Mouse (Mus musculus): ENCODE results near the gene Wdr1. TPM values are rescaled to one million over a fixed set of nuclear protein-coding genes. Genes with fewer than 3 reads are reported as not detected.
A peak's percentile ranks its signal among the peaks of the same experiment; 100 is the strongest.
"Not testable (repeated sequence)": the region's sequence is repeated elsewhere in the genome, so short reads cannot be mapped to it uniquely, and the experiment has no call there.

Gene Wdr1
- 100 to 1,000 TPM; 137 to 146 TPM for total RNA-seq (2021)
- long read RNA-seq, experiment 1, transcript Wdr1-201 (15 exons, 3,089 nt), result major isoform, 445 of 478 reads
- long read RNA-seq, experiment 1, partial matches to known transcripts, result 16 of 478 reads
- long read RNA-seq, experiment 1, other reads (novel, unspliced or antisense), result 13 of 478 reads
- long read RNA-seq, experiment 2, transcript Wdr1-201 (15 exons, 3,089 nt), result major isoform, 339 of 383 reads
- long read RNA-seq, experiment 2, partial matches to known transcripts, result 27 of 383 reads
- long read RNA-seq, experiment 2, other reads (novel, unspliced or antisense), result 11 of 383 reads

DNA sequence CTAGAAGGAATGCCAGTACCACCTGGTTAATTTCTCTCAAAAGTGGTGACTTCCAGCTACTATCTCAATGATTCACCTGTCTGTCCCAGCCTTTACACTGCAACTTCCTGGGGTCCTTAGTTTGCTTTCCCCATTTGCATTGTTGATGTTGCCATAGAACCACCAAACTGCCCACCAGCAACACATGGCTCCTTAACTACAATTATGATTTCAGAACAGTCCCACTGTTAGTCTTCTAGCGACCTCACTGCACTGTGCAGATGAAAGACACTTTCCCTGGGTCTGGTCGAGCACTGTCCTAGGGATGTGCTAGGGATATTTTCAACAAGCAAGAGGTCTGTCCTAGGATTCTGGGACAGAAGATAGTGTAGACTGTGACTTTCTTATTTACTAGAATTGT is at the start of gene Wdr1:
Gene Wdr1, minus strand, starts transcription at position 101 of the 400 bp plus-strand sequence.
- DNase-seq, result no peak

DNA sequence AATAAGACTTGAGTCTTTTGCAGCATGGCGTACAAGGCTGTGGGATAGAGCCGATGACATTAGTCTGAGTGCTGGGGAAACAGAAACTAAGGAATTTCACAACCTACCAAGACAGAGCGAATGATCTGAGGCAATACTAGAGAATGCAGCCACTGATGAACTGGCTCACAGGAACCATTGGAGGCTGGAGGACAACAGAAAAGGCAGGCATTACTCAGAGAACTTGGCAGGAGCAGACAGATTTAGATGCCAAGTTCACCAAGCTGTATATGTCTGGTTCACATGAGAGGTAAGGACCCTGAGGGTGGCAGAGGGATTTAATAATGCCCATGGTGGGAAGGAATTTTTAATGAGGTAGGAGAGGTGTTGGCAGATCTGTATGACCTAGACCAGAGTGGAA is 48.1 kb upstream of the Wdr1 start:
- DNase-seq, result no peak

DNA sequence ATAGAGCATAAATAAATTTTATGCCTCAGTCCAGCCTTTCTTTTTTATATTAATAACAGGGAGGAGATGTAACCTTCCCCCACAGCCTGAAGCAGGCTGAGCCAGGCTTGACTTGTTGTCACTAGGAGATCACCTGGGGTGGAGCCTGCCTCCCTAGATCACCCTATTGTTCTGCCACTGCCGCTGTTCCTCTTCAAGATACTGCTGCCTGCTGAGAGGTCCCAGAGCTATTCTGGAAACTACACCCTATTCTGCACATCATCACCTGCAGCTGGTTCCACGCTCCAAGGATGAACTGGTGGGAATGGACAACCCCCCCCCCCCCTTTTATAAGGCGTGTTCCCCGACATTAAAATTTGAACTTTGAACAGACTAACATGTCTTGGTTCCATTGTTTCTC is 45.2 kb upstream of the Wdr1 start:
- not testable (repeated sequence) for DNase-seq

DNA sequence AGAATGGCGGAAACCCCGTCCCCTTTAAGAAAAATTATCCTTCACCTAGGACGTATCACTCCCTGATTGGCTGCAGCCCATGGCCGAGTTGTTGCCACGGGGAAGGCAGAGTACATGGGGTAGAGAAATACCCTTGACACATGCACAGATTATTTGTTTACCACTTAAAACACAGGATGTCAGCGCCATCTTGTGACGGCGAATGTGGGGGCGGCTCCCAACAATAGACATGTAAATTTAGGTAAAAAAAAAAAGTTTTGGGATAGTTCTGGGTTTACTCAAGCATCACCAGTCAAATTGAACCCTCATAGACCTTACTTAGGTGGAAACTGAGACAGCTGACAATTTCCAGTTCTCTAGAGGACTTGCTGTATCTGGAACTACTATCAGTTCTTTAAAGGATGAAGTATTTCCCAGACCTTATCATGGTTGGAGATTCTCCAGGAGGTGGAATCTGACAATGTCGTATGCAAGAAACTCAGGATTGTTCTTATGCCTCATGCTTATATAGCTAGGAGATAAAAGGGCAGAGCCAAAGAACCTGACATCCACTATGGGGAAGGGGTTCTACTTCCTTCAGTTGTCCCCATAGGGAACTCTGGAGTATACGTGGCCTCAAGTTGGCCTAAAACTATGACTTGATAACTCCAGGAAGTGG is 35.8 kb upstream of the Wdr1 start:
- no peak for DNase-seq

DNA sequence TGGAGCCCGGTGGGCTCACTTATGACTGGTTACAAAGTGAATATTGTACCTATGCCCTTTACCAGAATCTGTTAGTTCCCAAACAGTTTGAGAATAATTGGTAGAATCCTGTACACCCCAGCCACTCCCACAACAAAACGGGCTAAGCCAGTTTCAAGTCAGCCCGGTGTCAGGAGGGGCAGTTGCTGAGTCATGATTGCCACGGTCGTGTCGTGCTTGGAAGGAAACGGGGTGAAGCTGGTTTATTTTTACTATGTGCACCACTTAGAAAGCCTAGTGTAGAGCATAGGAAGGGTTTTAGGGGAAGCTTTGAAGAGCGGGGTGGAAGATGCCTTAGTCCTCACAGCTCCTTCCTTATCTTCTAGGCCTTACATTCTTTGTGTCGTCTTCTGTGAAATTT is 25.9 kb upstream of the Wdr1 start:
- DNase-seq, result no peak

DNA sequence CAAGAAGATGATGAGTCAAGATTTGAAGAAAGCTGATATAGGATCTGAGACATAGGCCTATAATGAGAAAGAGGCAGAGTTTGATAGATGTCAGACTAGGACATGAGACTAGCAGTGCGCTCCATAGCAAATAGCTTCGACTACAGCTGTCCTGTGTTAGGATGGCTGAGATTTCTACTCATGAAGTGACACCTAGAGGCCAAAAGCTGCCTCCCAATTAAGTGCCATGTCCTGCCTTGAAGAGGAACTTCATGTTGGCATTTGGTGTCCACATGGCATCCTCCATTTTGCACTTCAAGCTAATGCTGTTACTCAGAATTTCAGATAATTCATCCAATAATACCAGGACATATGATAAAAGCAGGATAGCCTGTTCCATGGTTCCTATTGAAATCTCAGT is 22.4 kb upstream of the Wdr1 start:
- no peak for DNase-seq

DNA sequence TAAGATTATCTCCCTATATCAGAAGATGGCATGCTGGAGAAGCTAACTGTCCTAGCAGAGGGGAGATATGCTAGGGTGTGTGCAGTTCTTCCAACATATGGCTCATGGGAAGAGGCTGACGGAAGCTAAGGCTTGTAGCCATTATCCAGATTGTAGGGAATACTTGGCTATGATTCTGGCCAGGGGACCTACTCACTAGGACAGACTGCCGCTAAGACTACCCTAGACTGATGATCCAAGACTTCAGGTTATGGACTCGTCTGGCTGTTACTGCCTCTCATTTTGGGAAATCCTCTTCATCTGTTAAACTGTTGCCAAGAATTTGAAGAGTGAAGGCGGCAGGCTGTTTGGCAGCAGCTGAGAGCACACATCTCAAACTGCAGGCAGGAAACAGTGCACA is 20.0 kb upstream of the Wdr1 start:
- no peak for DNase-seq

DNA sequence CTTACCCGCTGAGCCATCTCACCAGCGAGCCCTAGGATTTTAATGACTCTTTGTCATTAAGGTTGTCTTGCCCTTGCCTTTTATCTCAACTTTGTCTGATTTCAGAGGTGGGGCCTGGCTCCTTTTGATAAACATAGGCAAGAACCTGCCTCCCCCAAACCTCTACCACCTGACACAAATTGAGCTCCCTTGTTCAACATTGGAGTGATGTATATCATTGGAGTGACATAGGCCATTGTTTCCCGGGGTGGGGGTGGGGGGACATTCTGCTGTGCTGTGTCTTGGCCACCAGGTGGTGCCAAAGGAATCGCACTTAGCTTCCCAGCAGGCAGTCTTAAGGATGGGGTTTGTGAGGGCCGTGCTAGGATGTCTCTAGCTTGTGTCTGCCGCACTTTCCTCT is 17.7 kb upstream of the Wdr1 start:
- DNase-seq, result peak; percentile 28

DNA sequence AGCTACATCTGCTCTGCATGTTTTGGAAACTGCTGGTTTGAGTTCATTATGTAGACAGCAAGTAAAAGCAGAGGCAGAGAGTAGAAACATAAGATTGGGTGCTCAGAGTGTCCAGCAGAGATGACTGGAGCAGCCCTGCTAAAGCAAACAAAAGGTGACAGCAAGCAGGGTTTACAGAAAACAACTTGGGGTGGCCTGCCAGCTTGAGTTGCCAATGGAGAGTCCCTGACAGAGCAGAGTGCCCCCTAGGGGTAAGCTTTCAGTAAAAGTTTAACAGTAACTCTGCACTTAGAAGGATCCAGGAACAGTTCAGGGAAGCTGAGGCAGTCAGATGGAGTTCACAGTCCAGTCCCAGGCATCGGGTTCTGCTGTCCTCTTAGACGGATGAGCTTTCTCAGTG is 7.9 kb upstream of the Wdr1 start:
- no peak for DNase-seq

DNA sequence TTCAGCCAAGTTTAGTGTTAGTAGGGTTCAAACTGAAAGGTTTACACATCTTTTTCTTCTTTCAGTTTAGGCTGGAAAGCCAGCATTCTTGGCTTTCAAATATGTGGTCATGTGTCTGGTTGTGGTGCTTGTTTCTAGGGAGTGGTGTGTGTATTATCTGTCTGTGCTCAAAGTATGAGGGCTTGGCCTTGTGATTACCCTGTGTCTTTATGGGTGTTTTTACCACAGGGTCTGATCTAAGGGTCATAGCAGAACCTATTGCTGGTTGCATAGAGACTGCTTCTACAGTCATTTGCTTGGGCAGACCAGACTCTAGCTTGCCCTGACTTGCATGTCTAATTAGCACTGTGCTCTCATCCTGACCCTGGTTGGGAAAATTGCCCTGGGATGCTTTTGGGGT is 5.6 kb upstream of the Wdr1 start:
- no peak for DNase-seq

DNA sequence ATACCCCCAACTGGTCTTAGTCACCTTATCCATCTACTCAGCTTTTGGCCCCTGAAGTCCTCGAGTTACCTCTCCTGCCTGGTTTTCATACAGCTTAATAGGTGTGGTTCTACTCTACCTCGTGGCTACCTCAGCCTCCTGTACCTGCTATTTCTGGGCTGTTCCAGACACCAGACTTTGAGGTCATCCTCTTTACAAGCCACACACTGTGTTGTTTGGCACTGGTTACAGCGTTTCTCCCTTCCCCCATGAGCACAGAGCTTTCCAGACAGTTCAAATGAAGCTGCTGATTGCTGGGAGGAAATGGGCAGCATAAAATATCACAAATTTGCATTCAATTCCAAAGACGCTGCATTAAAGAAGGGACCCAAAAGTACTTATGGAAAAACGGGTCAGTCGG is 1.8 kb upstream of the Wdr1 start:
- no peak for DNase-seq

DNA sequence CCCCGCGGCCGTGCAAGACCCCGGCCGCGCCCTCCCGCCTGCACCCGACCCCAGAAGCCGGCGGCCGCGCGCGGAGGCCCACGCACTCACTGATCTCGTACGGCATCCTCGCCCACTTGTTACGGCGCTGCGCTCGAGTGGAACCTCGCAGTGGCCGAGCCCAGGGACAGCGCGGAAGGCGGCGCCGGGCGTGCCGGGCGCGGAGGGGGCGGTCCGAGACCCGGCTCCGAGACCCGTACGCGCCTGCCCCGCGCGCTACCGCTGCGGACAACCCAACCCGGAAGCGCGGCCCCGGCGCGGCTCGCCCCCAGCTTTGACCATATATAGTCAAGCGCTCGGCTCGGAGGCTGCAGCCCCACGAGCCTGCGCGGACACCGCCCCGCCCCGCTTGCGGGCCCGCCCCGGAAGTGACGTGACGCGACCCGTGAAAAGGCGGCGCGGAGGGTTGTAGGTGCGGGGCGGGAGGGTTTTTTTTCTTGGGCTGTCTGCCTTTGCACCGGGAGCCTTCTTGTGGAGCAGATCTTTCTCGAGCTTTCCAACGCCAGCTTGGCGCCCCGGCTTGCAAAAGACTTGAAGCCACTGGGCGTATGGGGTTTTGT is 1.5 kb downstream of the Wdr1 start:
- peak; percentile 100 for DNase-seq

DNA sequence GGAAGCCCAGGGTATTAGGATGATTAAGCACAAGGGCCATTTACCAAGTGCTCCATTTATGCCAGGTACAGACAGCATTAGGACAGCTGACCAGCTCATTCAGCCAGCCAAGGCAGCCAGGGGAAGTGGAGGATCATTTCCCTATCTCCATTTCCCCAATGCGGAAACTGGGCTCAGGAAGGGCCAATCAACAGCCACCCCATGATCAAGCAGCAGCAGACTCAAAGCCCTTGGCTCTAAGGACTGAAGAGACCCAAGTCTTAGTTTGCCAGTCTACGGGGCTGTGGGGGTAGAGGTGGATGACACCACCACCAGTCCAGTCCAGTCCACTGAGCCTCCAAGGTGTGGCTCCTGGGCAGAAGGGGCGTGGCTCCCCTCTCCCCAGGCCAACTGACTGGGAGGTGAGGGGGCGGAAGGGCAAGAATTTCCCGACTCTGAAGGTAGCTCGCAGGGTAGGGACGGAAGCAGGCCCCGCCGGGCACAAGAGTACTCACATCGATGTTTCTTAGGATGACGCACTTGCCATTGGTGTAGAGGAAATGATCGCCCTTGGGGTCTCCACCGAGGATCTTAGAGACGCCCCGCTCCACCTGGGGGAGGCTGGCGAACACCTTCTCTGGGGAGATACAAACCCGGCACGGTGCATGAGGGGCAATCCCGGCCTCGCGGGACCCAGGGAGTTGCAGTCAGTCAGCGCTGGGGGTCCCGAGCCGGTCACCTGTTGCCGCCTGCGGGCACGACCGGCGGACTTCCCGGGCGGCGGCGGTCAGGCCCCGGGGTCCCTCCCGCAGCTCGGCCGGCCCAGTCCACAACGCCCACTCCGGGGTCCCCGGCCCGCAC is 2.2 kb downstream of the Wdr1 start:
- DNase-seq, result peak; percentile 41

DNA sequence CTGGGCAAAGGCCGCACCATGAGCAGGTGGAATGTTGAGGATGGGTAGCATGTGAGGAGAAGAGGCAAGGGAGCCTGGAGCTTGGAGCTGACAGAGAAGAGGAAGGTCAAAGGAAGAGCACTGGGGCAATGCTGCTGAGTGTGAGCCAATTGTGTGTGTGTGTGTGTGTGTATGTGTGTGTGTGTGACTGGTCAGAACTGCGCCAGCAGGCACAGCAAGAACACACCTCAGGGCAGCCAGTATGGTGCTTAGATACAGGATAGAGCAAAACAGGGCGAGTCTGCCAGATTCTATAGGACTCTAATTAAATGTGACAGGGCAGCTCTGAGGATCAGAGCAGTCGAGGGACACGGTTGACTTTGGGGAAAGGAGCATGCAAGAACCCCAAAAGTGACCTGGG is 4.2 kb downstream of the Wdr1 start:
- no peak for DNase-seq

DNA sequence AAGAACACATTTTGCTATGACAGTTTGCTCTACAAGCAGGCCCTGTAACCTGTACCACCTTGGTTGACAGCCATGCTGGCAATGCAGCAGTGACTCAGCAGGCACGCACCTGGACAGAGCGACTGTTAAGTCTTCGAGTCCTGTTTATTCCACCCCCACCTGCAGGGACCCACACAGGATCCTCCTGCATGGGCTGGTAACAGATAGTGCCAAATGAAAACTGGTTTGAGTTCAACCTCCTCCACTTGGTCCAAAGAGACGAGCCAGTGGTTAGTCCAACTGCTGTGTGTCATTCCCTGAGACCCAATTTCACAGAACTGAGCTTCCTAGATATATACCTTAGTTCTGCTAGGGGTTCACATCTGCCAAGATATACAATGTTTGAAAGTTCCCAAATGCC is 5.2 kb downstream of the Wdr1 start:
- DNase-seq, result no peak

DNA sequence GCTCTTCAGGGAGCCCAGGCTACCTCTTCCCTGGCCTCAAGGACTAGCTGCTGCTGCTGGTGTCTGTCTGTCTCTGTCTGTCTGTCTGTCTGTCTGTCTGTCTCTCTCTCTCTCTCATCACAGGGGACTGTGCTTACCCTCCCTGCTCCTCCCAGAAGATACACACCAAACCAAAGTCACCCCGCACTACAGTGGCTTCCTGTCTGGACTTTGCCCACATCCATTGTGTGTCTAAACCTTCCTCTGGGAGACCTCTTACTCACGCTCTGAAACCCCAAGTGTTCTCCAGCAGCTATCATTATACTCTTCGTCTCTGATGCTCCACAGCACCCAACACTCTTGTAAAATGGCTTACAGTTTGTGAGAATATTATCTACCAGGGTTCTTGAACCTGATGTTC is 6.6 kb downstream of the Wdr1 start:
- no peak for DNase-seq

DNA sequence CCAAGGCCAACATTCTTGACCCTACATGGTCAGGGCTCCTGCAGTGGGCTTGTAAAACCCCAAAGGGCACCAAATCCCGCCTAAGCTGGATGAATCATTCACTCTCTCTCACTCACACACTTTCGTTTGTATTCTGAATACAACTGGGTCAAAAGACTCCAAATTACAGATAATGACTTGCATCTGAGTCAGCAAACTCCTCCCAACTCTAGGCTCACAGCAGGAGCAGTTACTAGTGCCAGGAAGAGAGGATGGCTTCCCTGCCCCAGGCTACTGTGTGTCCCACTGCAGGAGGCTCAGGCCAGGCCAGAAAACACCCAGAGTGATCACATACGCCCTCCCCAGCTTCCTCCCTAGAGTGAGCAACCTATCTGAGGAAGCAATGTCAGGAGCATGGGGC is 9.1 kb downstream of the Wdr1 start:
- no peak for DNase-seq

DNA sequence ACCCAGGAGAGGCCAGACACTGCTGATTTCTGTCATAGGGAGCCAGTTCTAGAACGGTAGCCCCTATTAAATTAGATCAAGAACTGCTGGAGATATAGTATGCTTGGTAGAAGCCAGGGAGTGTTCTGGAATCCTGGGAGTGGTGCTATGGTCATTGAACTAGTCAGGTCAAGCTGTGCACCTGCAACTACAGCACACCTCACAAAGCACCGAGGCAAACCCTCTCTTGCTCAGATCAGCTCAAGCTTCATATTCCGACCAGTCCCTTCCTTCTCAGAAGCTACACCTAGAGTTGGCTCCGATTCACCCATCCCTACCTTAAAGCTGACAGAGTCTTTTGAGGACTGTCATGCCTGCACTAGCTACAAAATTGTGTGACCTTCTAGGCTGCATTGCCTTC is 9.5 kb downstream of the Wdr1 start:
- no peak for DNase-seq

DNA sequence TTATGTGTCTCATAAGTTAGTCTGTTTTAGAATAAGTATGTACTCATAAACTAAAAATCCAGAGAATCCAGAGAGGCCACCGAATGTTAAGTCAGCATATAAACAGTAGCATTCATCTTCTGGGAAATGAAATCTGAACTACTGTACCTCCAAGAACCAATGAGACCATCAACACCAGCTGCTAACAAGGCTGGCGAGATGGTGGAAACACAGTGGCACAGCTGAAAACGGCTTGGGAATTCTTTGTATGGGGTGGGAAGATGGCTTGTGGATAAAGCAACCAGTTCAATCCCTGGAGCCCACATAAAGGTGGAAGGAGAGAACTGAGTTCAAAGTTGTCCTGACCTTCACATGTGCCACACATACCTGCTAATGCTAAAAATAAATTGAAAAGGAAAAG is 10.4 kb downstream of the Wdr1 start:
- DNase-seq, result no peak

DNA sequence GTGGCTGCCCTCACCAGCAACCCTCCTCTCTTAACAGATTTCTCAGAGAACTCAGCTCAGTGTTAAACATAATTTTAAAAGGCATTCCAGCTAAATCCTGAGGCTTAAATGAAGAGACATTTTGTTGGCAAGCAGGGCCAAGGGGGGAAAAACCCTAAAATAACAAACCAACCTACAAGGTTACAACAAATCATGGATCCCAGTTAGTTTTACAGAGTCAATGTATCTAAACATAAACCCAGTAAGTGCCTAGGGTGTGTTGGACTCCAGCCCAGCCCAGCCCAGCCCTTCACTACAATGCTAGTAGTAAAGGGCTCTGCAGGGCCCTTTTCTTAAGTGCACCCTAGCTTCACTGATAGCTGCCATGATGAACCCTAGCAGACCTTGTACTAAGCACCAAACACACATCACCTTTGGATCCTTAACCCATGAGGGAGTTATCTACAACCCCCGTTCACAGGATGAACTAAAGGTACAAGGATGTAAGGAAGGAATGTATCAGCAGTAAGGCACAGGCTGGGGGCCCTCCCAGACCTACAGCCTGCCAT is 12.7 kb downstream of the Wdr1 start:
- no peak for DNase-seq

DNA sequence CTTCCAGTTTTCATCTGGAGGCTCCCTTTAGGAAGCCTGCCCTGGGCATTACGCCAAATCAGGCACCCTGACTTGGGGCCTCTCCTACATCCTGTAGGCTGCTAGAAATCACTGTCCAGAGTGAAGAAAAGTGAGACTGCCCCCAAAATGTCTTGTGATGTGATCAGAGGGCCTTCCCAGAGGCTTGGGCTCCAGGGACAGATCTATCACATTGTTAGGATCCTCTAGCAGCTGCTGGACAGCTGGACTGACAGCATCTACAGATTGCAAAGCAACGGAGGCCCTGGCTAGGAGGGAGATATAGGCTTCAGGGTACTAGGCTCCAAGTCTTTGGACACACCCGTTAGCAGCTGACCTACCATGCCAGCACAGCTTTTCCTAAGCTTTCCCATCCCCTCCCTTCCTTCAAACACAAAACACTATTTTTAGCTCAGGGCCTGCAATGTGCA is 13.5 kb downstream of the Wdr1 start:
- no peak for DNase-seq

DNA sequence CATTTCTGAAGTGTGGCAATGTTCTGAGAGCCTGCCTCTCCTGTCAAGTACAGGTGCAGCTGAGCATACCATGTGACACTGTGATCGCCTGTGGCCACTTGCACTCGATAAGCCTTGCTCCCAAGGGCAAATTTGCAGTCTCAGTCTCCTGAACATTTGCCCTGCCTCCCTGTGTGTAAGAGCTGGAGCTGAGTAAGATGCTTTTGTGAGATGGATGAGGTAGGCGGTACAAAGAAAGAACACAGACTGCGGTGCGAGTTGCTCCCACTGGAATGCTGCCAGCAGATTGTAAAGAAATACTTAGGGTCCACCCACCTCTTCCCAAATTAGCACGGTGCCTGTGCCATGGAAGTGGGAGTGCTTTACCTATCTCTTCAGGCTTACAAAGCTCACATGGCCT is 15.6 kb downstream of the Wdr1 start:
- DNase-seq, result no peak

Data from gastrocnemius, postnatal 10 days (tissue).